Comparison of ENCODE assay signal across 17 mouse cellular contexts in the genomic region with DNA sequence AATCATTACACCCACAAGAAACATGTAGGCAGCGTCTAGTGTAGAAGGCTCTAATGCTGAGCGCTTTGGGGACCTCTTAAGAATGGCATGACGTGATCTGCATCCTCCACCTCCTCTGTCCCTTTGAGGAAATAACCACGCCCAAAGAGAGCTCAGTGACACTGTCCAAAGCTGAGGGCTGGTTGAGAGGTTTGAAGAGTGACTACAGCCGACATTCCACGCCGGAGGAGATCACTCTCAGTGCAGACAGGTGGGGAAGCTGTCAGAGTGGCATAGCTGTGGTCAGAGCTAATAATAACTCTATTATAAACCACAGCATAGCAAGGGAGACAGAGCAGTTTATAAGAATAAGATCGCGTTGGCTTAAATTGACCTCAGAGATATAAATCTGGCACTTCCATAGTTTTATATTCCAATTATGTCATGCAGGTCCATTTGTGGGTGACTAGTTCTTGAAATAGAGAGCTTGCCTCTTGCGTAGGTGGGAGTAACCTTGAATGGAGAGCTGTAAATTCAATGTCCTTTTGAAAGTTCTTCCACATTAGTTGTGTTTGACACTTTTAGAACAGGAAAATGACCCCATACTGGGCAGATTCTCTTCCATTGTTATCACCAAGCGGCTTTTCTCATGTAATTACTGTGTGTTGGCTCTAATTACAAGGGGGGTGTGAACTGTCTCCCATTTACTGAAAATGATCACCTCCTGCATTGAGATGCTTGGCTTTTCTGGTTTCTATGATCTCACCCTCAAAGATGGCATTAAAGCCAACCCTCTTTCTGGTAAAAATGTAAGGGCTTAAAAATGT.
DNase-seq lines count a peak whose midpoint lies in the region; ATAC-seq and TF ChIP-seq lines count a peak whose summit lies in the region.
"Had no signal": no experiment of that assay in that cellular context is flagged by ENCODE, and none has a peak within 500 bp of the region (broad histone marks: within the 10 kb centered on the region; RNA-seq: fewer than 3 reads in every experiment).

No protein-coding gene starts in this region.

- 23% methylated on average over 11 of the region's 11 CpGs for WGBS in kidney, embryonic 16.5 days

- no peak overlapping the region for H3K27ac ChIP-seq in kidney, embryonic 16.5 days (ENCODE audit: low read length)
- H3K27ac ChIP-seq: embryonic facial prominence, embryonic 12.5 days; hindbrain, embryonic 14.5 days; limb, embryonic 15.5 days; macrophage had no signal

- CTCF ChIA-PET in Patski (lab: Charles Lee): interaction anchor here (0.9 to 1.5 kb wide), 2 partner anchors 11 to 164 kb away, joined by 3 read pairs; a partner anchor contains a TSS

- no peak for DNase-seq in kidney, postnatal 10 days
- DNase-seq in Patski (ENCODE audit: low read depth, low spot score): peak; percentile 56
- DNase-seq in heart, postnatal 4 days: peak; percentile 57
- DNase-seq in mesoderm, embryonic 11.5 days (ENCODE audit: low read depth, low spot score): peak; percentile 14
- no peak for DNase-seq in embryo, embryonic 10.5 days (ENCODE audit: low spot score)
- DNase-seq in cerebellum, postnatal 4 days (ENCODE audit: low spot score in 2 of 2): no peak
- no peak for DNase-seq in left cerebral cortex, postnatal 4 days
- DNase-seq: cerebellum, adult 2 months; kidney, adult 8-10 months; right cerebral cortex, postnatal 25 days; thymus, adult 2 months had no signal

- no peak overlapping the region for H3K9ac ChIP-seq in kidney, embryonic 16.5 days (replicated peaks; ENCODE audit: low read length)
- H3K9ac ChIP-seq: embryonic facial prominence, embryonic 12.5 days; hindbrain, embryonic 14.5 days; limb, embryonic 15.5 days had no signal

- no peak for TF ChIP-seq CTCF in Patski (IDR thresholded peaks at IDR 0.05)

- no peaks in the 10 kb centered on the region for H3K27me3 ChIP-seq in kidney, embryonic 16.5 days (ENCODE audit: insufficient read depth, low read length)
- no peaks in the 10 kb centered on the region for H3K27me3 ChIP-seq in Patski
- H3K27me3 ChIP-seq: embryonic facial prominence, embryonic 12.5 days; limb, embryonic 15.5 days had no signal

- H3K4me3 ChIP-seq in kidney, embryonic 16.5 days (ENCODE audit: low read length): no peak overlapping the region
- H3K4me3 ChIP-seq: embryonic facial prominence, embryonic 12.5 days; limb, embryonic 15.5 days had no signal

- no peaks in the 10 kb centered on the region for H3K9me3 ChIP-seq in kidney, embryonic 16.5 days (ENCODE audit: low read length)
- H3K9me3 ChIP-seq: embryonic facial prominence, embryonic 12.5 days; limb, embryonic 15.5 days had no signal

- POLR2A ChIA-PET in Patski (lab: Charles Lee): no interaction called here

- ATAC-seq in kidney, embryonic 16.5 days (ENCODE audit: low FRiP score, low TSS enrichment): peak; percentile 31; the same call in 1 of the 2 replicates
- peak; percentile 87 for ATAC-seq in Patski
- ATAC-seq: forebrain, embryonic 14.5 days had no signal

- no peaks in the 10 kb centered on the region for H3K36me3 ChIP-seq in kidney, embryonic 16.5 days (ENCODE audit: insufficient read depth, low read length)
- H3K36me3 ChIP-seq: embryonic facial prominence, embryonic 12.5 days; limb, embryonic 15.5 days had no signal

- no peak overlapping the region for H3K4me2 ChIP-seq in kidney, embryonic 16.5 days (replicated peaks; ENCODE audit: low read depth, low read length)
- H3K4me2 ChIP-seq: embryonic facial prominence, embryonic 12.5 days; hindbrain, embryonic 14.5 days; limb, embryonic 15.5 days had no signal

- no peaks in the 10 kb centered on the region for H3K4me1 ChIP-seq in kidney, embryonic 16.5 days (ENCODE audit: insufficient read depth, low read length)
- H3K4me1 ChIP-seq: embryonic facial prominence, embryonic 12.5 days; limb, embryonic 15.5 days had no signal

- in situ Hi-C loops in Patski (cut with MboI; ENCODE audit: low pct_unique_long_range_greater_than_20kb): no loop called here

- intact Hi-C loops in left cerebral cortex, postnatal 4 days (cut with DNase I): no loop called here

Comparison
In these comparisons a context has a peak if more than half of its experiments do, and no peak if none do; other contexts are left out.
1. DNase-seq: peak in Patski (single experiment), heart, postnatal 4 days (single experiment) and mesoderm, embryonic 11.5 days (single experiment); none in kidney, postnatal 10 days (single experiment), embryo, embryonic 10.5 days (single experiment), cerebellum, postnatal 4 days (0 of 2) and left cerebral cortex, postnatal 4 days (single experiment).